Mouse (Mus musculus): ENCODE data around the gene Maats1.
A peak's percentile ranks its signal among the peaks of the same experiment; 100 is the strongest.

The Maats1 gene

DNA sequence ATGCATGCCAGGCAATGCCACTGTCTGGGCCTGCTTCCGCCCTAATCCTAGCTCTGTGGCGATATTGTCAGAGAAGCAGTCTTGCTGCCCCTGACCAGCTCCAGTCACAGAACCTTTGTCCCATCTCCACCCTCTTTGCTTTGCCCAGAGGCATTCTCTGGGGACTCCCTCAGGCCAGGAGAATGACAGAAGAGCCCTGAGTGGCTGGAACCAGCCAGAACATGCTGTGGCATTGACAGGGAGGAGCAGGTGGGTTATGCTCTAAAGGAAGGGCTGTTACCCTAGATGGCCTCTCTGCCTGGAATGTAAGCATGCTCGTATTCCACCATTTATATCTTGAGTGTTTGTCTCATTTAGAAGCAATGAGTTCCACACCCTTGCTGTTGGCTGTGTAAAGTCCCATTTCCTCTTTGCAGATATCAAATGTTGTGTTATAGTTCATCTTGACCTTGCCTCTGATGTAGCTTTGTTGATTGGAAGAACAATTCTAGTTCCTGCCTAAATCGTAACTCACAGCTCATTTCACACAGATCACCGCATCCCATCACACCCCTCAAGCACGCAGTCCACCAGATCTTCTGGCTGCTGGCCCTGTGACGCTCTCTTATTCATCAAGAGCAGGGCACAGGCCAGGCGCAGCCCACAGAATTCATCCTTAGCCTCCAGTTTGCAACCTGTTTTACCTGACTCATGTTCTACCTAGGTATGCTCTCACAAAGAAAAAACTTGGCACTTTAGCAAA, 28.9 kb upstream of the Maats1 start:
- DNase-seq (ENCODE audit: low spot score in 2 of 2): no peak

DNA sequence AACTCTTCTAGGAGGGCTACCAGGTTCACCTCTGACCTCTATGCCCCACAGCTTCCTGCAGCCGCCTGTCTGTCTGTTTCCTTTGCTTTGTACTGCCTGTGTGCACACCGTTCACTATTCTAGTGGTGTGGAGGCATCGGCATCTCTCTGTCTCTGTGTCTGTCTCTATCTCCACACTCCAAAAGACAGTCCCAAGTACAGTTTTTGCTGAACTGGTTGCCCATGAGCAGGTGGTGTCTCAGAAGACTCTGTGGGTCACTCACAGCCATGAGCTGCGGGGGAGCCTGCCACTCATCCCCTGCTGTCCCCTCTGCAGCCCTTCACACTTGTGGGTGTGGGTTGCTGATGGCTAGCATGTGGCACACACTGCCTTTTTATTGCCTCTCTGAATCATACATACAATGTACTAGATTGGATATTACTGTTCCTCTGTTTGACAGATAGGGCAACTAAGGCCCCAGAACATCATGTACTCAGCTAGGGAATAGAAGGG, 28.1 kb upstream of the Maats1 start:
- DNase-seq (ENCODE audit: low spot score in 2 of 2): no peak

DNA sequence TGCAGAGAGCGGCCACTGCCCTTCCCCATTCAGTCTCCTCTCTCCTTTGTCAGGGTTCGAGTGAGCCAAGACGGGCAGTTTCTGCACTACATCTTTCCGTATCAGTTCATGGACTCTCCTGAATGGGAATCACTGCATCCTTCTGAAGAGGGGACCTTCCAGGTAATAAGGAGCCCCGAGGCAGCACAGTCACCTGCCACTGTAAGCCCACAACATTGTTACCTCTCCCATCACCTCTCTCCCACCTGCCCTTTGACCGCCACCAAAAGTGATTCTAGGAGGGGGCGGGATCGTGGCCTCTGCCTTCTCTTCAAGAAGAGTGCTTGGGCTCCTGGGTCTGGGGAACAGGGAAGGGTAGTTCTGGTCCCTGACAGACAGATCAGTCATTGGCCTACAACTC, 27.5 kb upstream of the Maats1 start:
- DNase-seq (ENCODE audit: low spot score in 2 of 2): no peak

DNA sequence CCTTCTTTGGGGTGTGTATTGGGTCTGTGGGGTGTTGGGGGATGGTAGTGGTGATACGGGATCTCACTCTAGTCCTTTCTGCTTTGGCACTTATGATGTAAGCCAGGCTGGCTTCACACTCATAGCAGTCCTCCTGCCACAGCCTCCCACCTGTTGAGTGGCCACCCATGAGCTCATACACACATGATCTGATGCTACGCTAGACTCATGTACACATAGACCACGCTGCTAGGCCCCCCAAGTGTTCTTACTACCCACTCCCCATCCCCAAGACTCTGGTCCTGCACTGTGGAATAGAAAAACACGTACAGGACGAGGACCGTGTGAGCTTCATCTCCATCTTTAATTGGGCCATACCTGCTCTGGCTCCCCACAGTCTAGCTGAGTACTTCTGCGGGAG, 27.1 kb upstream of the Maats1 start:
- no peak for DNase-seq (ENCODE audit: low spot score in 2 of 2)

DNA sequence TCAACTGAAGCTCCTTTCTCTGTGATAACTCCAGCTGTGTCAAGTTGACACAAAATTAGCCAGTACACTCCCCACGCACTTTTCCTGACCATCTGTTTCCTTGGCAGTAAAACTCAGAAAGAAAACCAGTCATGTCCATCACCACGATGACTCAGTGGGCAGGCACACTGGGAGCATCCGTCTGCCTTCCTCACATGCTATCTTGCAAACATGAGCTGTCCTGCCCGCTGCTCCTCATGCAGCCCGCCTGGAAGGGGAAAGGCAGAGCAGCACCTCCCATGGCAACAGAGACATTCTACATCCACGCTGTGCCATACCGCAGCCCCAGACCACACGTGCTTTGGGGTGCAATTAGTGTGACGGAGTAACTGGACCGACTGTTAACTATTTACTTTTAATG, 26.4 kb upstream of the Maats1 start:
- DNase-seq (ENCODE audit: low spot score in 2 of 2): no peak

DNA sequence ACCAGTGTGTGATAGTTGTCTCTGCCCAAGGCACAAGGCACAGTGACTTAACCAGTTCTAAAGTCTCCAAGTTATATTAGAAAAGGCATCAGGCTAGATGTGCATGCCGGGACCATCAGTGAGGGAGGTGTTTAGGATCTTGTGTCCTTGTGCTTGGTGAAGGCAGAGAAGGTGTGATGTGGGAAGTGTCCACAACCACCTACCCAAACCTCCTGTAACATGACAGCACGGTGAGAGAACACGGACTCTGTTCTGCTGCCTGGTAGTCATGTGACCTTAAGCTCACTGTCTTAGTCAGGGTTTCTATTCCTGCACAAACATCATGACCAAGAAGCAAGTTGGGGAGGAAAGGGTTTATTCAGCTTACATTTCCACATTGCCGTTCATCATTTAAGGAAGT, 24.3 kb upstream of the Maats1 start:
- no peak for DNase-seq (ENCODE audit: low spot score in 2 of 2)

DNA sequence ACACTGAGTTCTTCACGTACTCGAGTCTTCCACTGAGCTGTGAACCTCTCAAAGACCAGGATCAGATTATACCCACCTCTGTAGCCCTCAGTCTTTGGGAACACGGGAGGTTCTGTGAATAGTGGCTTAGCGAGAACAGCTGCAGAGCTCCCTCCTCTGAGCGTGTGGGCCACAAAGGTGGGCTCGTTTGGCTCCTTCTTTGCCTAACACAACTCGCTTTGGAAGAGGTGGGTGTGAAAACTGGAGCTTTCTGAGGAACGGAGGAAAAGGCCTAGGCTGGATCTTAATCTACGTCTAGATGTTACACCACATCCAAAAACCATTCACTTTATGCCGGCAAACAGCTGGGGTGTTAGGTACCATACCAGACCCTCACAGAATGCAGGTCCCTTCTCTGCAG, 23.4 kb upstream of the Maats1 start:
- no peak for DNase-seq (ENCODE audit: low spot score in 2 of 2)

DNA sequence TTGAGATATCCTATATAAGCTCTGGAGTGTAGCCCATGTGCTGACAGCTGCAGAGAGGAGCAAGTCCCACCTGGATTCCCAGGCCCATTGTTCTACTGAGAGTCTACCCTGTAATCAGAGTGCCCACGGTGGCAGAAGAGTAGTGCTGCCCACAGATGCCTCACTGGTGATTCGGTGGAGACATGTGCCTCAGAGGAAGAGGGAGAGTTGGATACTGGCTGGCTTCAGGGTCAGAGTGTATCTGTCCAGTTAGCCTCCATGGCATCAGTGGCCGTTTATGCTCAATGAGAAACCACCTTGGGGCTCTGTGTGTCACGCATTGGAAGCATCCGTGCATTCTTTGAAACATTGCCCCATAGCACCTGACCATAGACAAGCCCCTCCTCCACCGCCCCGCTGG, 21.7 kb upstream of the Maats1 start:
- DNase-seq (ENCODE audit: low spot score in 2 of 2): no peak

DNA sequence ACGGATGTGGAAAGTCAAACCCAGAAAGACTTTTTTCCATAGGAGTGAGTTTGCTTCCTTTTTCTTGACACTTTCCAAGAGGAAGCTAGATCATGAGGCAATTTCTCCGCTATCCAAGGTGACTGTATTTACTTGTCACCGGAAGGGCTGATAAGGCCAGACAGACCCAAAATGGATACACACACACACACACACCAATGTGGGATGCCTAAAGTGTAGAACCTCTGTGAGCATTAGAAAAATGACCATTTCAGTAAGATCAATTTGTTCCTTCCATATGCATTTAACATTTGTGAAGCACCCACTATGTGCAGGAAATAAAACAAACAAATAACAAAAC, 21.3 kb upstream of the Maats1 start:
- no peak for DNase-seq (ENCODE audit: low spot score in 2 of 2)

DNA sequence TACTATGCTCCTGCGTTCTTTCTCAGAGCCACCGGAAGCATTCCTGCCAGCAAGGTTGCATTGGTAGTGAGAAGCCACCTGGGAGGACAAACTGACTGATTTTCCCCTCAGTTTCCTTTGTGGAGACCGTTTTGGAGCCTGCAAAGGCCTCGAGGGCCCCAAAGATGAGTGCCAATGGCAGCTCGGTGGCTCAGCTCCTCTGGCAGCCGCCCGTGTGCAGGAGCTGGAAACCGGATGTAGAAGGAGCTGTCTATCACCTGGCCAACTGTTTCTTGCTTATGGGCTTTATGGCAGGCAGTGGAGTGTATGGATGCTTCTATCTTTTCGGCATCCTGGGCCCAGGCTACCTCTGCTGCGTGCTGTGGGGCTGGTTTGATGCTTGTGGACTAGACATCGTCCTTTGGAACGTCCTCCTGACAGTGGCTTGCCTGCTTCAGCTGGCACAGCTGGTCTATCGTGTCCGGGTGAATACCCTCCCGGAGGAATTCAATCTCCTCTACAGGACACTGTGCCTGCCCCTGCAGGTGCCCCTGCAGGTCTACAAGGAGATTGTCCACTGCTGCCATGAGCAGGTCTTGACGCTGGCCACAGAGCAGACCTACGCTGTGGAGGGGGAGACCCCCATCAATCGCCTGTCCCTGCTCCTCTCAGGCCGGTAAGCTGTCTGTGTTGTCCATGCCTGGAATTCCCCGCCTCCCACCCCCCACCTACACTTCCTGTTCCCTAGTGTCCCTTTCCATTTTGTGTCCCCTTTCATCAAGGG, 20.7 kb upstream of the Maats1 start:
- DNase-seq (ENCODE audit: low spot score in 2 of 2): no peak

DNA sequence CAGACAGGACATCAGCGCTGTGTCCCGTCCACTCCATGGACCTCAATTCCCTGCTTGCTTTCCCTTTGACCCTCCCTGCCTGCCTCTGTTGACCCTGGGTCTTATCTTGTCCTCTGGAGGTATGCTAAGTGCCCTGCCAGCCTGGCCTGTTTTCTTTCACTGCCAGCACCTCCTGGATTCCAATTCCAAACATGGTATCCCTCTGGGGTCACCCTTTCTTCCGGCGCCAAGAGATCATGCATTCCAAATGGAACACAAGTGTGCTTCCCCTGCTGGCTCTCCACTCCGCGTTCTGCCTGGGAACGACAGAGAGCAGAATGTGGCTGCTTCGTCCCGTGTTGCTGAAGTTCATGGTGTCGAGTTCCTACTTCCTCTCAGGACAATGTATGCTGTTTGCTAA, 20.0 kb upstream of the Maats1 start, which contains the start of gene Popdc2:
TSS of gene Popdc2 (plus strand) at position 277 of the 400 bp plus-strand sequence.
- DNase-seq (ENCODE audit: low spot score in 2 of 2): no peak

DNA sequence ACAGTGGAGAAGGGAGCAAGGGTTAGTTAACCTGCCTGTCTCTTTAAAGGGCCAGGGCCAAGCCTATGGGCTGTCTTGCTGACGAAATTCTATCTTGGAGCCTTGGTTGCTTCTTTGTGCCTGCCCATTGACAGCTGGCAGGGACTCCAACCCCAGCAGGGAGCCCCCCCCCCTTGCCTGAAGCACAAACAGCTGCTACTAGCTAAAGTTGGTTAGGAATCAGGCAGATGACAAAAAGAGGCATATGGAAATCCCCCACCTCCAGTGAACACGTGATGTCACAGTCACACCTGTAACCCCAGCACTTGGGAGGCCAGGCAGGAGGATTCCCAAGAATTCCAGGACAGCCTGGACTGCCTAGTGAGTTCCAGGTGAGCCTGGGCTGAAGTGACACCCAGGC, 18.4 kb upstream of the Maats1 start:
- DNase-seq (ENCODE audit: low spot score in 2 of 2): no peak

DNA sequence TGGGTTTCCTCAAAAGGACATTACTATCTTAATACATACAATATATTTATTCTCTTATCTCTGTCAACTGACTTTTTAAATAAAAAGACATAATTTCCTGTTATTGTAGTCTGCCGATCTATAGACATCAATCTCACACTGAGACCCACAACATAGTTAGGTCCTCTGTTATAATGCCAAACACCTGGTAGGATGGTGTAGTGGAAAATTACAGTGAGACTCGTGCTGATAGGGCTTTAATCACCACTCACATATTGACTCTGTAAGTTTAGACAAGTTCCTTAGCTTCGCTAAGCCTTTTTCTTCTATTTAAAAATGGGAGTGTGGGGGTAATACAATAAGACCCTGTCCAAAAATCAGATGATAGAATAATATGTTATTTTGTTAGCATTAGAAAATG, 17.9 kb upstream of the Maats1 start:
- DNase-seq (ENCODE audit: low spot score in 2 of 2): no peak

DNA sequence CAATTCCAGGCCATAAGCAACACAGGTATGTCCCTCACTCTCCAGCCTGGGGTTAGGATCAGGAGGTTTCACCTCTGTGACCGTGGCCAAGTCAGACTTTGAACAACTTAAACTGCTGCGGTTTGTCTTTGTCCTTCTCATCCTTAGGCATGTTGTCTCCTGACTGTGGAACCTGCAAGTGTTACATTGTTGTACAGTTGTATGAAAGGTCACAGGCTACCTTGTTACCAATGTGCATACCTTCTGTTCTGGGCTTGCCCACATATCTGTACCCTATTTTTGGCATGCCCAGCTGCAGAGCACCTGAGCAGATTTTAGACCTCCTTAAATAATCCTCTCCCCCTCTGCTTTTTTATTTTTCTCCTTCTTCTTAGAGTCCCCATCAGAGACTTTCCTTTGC, 17.3 kb upstream of the Maats1 start:
- no peak for DNase-seq (ENCODE audit: low spot score in 2 of 2)

DNA sequence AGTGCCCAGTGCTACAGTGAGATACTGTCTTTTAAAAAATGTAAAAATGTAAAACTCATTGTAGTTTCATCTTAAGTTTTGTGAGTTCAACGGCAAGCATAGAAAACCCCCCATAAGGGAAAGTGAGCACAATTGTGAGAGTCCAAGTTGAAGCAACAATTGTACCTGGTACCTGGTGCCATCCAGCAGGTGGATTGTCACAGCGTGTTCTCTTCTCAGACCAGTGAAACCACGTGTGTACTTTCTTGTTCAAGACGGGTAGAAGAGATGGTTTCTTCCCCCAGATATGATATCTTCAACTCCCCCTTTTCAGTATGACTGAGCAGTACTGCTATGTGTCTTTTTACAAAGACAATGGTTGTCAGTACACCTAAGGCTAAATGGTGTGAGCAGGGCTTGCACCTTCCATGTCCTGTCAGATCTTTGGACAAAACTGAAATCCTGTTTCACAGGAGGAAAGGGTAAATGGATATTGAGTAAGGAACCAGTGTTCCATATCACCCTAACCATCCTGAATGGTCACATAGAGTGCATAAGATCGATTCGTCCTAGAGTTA, 16.4 kb upstream of the Maats1 start:
- no peak for DNase-seq (ENCODE audit: low spot score in 2 of 2)

DNA sequence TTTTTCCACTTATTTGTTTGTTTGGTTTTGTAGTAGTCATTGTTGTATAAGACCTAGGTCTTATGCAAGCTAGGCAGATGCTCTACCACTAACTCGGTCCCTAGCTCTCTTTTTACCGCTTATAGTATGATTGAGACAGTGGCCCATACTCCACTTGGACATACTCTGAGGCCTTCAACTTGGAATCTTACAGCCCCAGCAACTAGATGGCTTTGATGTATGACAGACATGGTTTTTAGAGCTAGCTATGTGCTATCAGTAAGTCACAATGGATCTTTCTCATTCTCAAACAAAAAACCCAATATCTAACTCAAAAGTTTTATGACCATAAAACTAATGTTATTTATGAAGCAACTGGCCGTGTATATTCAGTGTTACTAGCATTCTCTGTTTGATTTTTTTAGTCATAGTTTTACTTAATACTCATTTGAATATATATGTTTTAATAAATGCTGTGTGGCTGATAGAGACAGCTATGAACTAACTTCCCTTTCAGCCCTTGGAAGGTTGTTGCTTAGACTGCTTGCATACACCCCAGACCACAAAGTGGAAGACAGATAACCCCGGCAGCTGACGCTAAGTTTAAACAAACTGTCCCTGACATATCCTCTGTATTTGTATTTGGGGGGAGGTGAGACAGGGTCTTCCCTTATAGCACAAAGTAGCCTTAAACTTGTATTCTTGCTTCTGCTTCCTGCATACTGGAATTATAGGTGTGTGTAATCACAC, 12.4 kb upstream of the Maats1 start:
- DNase-seq (ENCODE audit: low spot score in 2 of 2): no peak

DNA sequence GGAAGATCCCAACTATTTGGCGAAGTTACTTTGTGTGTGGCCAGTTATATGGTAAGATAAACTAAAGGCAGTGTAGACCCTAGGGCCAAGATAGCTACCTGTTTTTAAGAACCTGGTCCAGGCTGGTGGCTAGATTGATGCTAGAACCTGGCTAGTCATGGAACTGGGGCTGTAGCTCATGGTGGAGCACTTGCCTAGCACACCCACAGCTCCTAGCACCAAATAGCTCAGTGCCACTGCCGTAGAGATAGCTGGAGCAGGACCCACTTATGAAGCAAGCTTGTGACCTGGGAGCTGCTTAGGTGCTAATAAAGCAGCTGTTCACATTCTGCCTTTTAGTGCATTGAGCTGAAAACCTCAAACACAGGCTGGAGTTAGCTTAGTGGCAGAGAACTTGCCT, 11.7 kb upstream of the Maats1 start:
- no peak for DNase-seq (ENCODE audit: low spot score in 2 of 2)

DNA sequence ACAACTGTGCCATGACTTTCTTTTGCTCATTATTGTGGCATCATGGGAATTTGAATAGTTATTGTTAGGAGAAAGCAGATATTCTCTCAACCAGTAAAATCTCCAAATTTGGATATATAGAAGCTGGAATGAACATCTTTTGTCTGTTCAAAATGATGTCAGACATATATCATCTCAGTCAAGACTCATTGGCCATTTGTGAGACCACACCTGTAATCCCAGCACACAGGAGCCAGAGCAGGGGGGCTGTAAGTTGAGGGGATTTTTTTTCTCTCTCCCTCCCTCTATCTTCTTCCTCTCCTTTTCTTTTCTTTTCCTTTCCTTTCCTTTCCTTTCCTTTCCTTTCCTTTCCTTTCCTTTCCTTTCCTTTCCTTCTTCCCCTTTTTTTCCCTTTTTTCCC, 10.9 kb upstream of the Maats1 start:
- DNase-seq (ENCODE audit: low spot score in 2 of 2): no peak

DNA sequence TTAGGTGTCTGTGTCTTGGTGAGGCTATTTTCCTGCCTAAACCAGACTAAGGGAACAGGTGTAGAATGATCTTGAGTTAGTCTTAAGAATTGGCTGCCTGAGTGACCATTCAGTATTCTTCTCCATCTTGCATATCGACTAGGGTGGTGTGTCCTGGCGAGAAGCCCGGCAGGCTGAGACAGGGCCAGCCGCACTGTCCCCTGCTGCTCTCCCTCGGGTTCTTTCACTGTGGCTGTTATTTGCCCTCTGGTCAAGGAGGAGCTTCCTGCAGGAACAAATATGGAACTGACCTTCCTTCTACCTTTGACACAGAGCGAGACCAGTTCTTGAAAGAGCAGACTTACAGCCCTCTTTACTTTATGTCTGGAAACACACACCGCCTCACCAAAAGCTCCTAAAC, 10.1 kb upstream of the Maats1 start:
- no peak for DNase-seq (ENCODE audit: low spot score in 2 of 2)

DNA sequence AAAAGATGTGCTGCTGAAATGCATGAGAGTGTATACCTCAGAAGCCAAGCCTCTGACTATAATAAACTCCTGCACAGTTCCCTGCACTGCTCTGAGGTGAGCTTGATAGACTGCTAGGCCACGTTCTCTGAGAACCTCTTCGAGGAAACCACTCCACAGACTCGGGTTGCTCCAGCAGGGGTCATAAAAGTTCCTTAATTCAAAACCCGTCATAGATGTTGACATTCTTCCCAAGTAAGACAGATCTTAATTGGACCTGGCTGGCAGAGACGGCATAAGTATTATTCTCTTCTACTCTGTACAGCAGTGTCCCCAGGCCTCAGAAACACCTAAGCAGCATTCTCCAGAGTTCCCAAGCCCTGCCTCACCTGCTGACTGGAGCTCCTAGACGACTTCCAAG, 9.0 kb upstream of the Maats1 start:
- DNase-seq (ENCODE audit: low spot score in 2 of 2): no peak

DNA sequence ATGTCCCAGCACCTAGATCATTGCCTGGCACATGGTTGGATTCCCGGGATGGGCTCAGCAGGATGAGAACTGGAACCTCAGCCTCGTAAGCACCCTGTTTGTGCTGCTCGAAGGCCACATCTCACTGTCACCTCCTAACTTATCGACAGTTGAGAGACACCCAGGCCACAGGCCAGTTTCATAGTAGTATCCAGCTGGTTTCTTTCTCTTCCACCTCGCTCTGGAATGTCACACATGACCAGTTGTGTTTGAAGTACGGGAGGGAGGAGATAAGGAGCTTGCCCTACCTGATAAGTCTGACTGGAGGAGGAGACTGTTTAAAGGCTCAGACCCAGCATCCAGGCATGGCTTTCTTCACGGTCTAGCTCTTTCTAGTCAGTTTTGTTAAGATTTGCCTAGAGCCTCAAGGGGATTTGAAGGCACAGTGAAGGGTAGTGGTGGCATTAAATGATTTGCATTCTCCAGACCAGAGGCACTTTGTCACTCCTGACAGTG, 8.5 kb upstream of the Maats1 start:
- peak; percentile 32 for DNase-seq (ENCODE audit: low spot score in 2 of 2)

DNA sequence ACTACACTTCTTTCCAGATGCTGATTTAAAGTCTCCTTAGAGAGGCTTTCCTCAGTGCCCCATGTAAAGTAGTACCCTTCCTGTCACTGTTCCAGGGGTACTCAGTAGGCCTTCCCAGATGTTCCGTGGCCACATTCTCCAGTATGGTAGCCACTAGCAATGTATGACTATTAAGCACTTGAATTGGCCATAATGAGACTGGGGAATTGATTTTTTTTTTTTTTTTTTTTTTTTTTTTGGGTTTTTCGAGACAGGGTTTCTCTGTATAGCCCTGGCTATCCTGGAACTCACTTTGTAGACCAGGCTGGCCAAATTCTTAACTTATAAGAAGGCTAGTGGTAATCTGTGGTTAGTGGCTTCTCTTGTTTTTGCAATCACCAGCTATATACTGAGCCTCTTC, 7.9 kb upstream of the Maats1 start:
- no peak for DNase-seq (ENCODE audit: low spot score in 2 of 2)

All from spleen, postnatal 36 days (tissue).